Mouse (Mus musculus) thymus, adult 2 months (tissue): ENCODE measurements around the gene Stard3nl. TPM values are rescaled to one million over a fixed set of nuclear protein-coding genes. Genes with fewer than 3 reads are reported as not detected.

Experiments
- DNase-seq: peaks from one replicate; pipeline ENCODE4 v3.0.0; 2021
- H3K27ac ChIP-seq: fragments of 200-500 bp; 2 replicates; pipeline ENCODE4 v1.5.1; 2012; ENCODE audit warnings: low read length, control low read depth; ENCODE audit not compliant: control insufficient read depth, insufficient read depth
- H3K27me3 ChIP-seq: fragments of 200-500 bp; 2 replicates; pipeline ENCODE4 v1.6.1; 2012; ENCODE audit warnings: mild to moderate bottlenecking, low read length, moderate library complexity, mixed read lengths; ENCODE audit not compliant: control insufficient read depth, insufficient read depth
- H3K36me3 ChIP-seq: fragments of 200-500 bp; 2 replicates; pipeline ENCODE4 v1.6.1; 2012; ENCODE audit warnings: mild to moderate bottlenecking, low read length, moderate library complexity; ENCODE audit not compliant: control insufficient read depth, insufficient read depth
- H3K4me1 ChIP-seq: fragments of 200-500 bp; replicated peaks from 2 replicates; pipeline ENCODE4 v1.6.1; 2012; ENCODE audit warnings: low read length; ENCODE audit not compliant: control insufficient read depth, insufficient read depth
- H3K4me3 ChIP-seq: fragments of 200-500 bp; 2 replicates; pipeline ENCODE4 v1.5.1; 2012; ENCODE audit warnings: mild to moderate bottlenecking, low read length, control low read depth, moderate library complexity; ENCODE audit not compliant: control insufficient read depth, insufficient read depth
- CTCF ChIP-seq: fragments of 200-500 bp; IDR thresholded peaks from 2 replicates; pipeline ENCODE4 v1.5.1; 2012; ENCODE audit warnings: mild to moderate bottlenecking, control low read depth, low read length, moderate library complexity, borderline replicate concordance; ENCODE audit not compliant: control insufficient read depth, poor library complexity, insufficient read depth; ENCODE audit errors: extremely low read depth
- POLR2A ChIP-seq: fragments of 200-500 bp; IDR thresholded peaks from 2 replicates; pipeline ENCODE4 v1.6.1; 2012; ENCODE audit warnings: mild to moderate bottlenecking, low read length, control low read depth, moderate library complexity; ENCODE audit not compliant: control insufficient read depth, poor library complexity, insufficient read depth; ENCODE audit errors: extremely low read depth
- WGBS: fragments of 180-500 bp; shearing (Covaris S2); methylation state at CpG from one replicate; pipeline ENCODE4 v1.1.7; 2018; 5-methylcytosine and 5-hydroxymethylcytosine counted together
- polyA plus RNA-seq: library from polyadenylated mRNA; depleted of rRNA; stranded (reverse); fragments of >200 nt; gene quantifications from 2 replicates; pipeline ENCODE4 v1.2.3, GENCODE M21; 2012

Gene Stard3nl
- polyA plus RNA-seq, 1 experiment: 17.7 TPM

DNA sequence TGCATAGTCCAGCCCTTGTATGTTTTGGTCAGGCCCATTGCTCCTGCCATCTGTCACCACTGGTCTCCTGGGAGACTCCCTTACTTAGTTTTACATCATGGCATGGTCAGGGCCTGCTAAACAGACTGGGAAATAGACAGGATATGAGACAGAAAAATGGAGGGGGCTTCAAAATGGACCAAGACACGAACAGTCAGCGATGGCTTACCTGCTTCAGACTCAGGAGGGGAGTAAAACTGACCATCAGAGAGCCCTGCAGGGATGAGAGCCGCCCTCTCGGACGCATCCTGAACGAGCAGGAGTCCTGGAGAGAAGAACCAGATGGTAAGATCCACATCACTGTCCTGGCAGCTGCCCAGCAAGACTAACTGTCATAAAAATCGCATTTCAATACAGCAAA lies 28.1 kb downstream of the Stard3nl start:
- Histone ChIP-seq H3K36me3 (no peaks in the 10 kb centered on the region), H3K4me1 (no peaks in the 10 kb centered on the region), H3K27me3 (no peaks in the 10 kb centered on the region), H3K4me3 (no peak overlapping the region), H3K27ac (no peak overlapping the region)
- DNase-seq: no peak
- WGBS: 98% methylated on average over 7 of the region's 7 CpGs
- no peak for TF ChIP-seq CTCF
- TF ChIP-seq POLR2A: no peak

DNA sequence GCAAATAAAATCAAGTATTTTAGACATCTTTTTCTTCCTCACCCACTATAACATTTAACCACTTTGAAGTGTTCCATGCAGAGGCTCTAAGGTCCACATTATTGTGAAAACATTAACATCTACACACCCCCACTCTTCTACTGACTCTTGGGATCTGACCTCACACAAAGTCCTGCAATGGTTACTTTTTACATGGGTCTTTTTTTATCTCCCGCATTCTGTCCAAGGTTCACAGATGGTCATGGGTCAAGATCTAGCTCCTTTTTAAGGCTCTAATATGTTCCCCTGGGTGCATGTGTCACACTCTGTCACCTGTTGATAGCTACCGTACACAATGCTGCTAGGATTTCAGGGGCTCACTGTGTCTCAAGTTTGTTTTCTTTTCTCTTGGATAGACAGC lies 28.7 kb downstream of the Stard3nl start:
- 97% methylated on average over 2 of the region's 2 CpGs for WGBS
- no peaks in the 10 kb centered on the region for H3K4me1 ChIP-seq

DNA sequence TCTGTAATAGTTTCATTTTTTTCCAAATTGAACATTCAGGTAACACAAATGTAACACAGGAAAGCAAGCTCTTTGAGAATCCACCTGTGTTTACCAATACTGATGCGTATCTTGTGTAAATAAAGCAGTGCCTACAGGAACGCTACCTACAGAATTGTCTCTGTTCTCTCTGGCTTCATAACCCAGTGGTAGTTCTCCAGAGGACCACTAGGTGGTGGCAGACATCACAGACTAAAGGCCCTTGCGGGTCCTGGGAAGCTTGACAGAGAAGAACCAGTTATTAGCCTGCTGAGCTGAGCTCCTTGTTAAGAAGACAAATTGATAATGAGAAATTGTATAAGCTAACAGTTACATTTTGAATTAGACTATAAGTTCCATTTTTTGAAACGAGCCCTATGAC lies 30.0 kb downstream of the Stard3nl start:
- Histone ChIP-seq H3K4me3 (no peak overlapping the region), H3K36me3 (no peaks in the 10 kb centered on the region), H3K27ac (no peak overlapping the region), H3K27me3 (no peaks in the 10 kb centered on the region), H3K4me1 (no peaks in the 10 kb centered on the region)
- 51% methylated on average over 4 of the region's 4 CpGs for WGBS
- DNase-seq: peak; percentile 60
- TF ChIP-seq POLR2A: no peak
- no peak for TF ChIP-seq CTCF

More for the DNA sequence above, 28.7 kb downstream of the Stard3nl start:
- no peaks in the 10 kb centered on the region for H3K36me3 ChIP-seq
- H3K4me3 ChIP-seq: no peak overlapping the region
- TF ChIP-seq POLR2A (no peak), CTCF (no peak)
- no peak for DNase-seq
- no peak overlapping the region for H3K27ac ChIP-seq
- no peaks in the 10 kb centered on the region for H3K27me3 ChIP-seq

DNA sequence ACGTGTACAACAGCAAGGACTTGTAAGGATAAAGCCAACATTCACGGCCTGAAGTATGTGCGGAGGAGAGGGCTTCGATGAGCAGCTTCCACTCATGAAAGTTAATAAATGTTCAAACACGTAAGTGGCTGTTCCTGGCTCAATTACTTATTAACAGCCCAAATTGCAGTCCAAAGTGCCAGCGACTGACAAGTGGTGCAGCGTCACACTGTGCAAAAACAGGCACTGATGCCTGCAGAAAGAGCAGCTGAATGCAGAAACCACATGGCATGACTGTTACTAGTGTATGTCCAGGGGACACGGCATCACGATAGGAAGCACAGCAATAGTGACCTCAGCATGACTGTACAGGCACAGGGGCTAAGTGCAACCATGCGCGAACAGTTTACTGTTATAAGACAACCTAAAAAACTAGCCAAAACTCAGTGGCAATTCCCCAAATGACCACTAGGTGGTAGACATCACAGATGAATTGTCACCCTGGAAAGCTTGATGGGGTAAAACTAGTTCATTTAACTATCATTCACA lies 31.3 kb downstream of the Stard3nl start:
- DNase-seq: peak; percentile 60

DNA sequence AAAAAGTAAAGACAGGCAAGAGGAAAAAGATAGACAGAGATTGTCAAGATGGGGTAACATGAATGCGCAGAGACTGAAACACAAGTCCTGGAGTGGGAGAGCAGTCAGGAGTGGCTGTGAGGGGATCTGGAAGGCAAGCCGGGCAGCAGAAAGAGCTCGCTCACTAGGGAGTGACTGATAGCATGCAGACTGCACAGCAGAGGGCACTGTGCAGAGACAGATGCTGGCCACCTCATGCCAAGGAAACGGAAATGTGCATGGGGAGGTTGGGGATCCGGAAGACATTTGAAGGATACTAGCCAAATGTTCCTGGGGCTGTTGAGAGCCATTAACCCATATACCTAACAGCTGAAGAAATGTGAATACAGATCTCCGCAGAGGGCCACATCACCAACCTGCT lies 33.2 kb downstream of the Stard3nl start:
- no peak for DNase-seq
- no peaks in the 10 kb centered on the region for H3K36me3 ChIP-seq
- no peaks in the 10 kb centered on the region for H3K27me3 ChIP-seq
- H3K27ac ChIP-seq: no peak overlapping the region
- H3K4me1 ChIP-seq: peaks cover 8% of the 10 kb centered on the region
- no peak for TF ChIP-seq CTCF
- TF ChIP-seq POLR2A: no peak
- no peak overlapping the region for H3K4me3 ChIP-seq
- WGBS: 69% methylated on average over 6 of the region's 6 CpGs

More for the DNA sequence above, 31.3 kb downstream of the Stard3nl start:
- Histone ChIP-seq H3K4me3 (no peak overlapping the region), H3K36me3 (no peaks in the 10 kb centered on the region), H3K4me1 (no peaks in the 10 kb centered on the region), H3K27ac (no peak overlapping the region), H3K27me3 (no peaks in the 10 kb centered on the region)
- WGBS: 86% methylated on average over 11 of the region's 11 CpGs
- no peak for TF ChIP-seq POLR2A
- no peak for TF ChIP-seq CTCF

DNA sequence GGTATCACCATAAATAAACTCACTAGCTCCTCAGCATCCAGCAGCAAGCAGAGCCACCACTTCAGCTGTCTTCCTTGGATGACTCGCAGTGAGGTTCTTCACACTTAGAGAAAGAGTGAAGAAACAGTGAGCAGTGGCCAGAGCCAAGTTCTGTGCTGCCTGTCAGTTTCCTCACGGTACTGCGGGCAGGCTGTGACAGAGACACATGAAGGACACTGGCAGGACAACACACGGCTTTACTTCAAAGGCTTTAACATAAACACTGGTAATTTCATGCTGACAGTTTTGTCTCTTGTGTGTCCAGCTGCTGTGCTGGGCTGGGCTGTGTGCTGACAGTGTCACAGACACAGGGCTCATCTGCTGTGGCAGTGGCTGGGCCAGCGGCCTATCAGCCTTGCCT lies 37.6 kb downstream of the Stard3nl start:
- no peaks in the 10 kb centered on the region for H3K36me3 ChIP-seq
- WGBS: 56% methylated on average over 5 of the region's 5 CpGs
- H3K4me3 ChIP-seq: no peak overlapping the region
- no peaks in the 10 kb centered on the region for H3K27me3 ChIP-seq
- DNase-seq: no peak
- peaks cover 23% of the 10 kb centered on the region for H3K4me1 ChIP-seq
- TF ChIP-seq CTCF (no peak), POLR2A (no peak)
- H3K27ac ChIP-seq: peak overlapping the region; percentile 47; the same call in 1 of the 2 replicates

DNA sequence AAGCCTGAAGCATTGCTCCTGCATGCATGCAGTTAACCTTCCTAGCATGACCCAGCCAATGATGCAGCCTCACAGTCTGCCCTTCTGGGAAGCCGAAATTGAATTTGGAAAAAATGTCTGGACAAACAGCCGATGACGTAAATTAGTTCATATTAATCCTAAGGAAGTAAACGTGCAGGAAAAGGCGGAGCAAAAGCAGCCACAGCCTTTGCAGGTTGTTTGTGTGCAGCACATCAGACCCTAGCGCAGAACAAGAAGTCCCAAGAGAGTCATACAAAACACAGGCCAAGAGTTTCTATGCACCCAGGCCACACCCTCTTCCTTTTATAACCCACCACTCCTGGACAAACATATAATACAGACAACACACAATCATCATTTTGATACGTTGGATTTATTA lies 38.3 kb downstream of the Stard3nl start:
- H3K4me1 ChIP-seq: peaks cover 23% of the 10 kb centered on the region
- no peak for DNase-seq
- WGBS: 15% methylated on average over 7 of the region's 7 CpGs
- H3K27ac ChIP-seq: peak overlapping the region; percentile 45
- TF ChIP-seq CTCF: no peak
- TF ChIP-seq POLR2A: no peak
- H3K27me3 ChIP-seq: no peaks in the 10 kb centered on the region
- H3K36me3 ChIP-seq: no peaks in the 10 kb centered on the region
- H3K4me3 ChIP-seq: no peak overlapping the region
